Mouse (Mus musculus) thymus, adult 2 months (tissue): Measurements from ENCODE around the gene Fam193b.

Source experiments
- CTCF ChIP-seq: fragments of 200-500 bp; IDR thresholded peaks from 2 replicates; pipeline ENCODE4 v1.5.1; 2012; ENCODE audit warnings: mild to moderate bottlenecking, control low read depth, low read length, moderate library complexity, borderline replicate concordance; ENCODE audit not compliant: control insufficient read depth, poor library complexity, insufficient read depth; ENCODE audit errors: extremely low read depth
- POLR2A ChIP-seq: fragments of 200-500 bp; IDR thresholded peaks from 2 replicates; pipeline ENCODE4 v1.6.1; 2012; ENCODE audit warnings: mild to moderate bottlenecking, low read length, control low read depth, moderate library complexity; ENCODE audit not compliant: control insufficient read depth, poor library complexity, insufficient read depth; ENCODE audit errors: extremely low read depth

GRCm38 (mm10) chr13:55611996-55612395 lies 41.1 kb upstream of the Fam193b start:
- TF ChIP-seq CTCF (no peak), POLR2A (no peak)
